Mouse (Mus musculus): ENCODE results near the gene Aftph. TPM values are rescaled to one million over a fixed set of nuclear protein-coding genes. Genes with fewer than 3 reads are reported as not detected.

The Aftph gene
- 24.2 and 26.5 TPM in 2 replicates for polyA plus RNA-seq (2014; fragmentation: Nextera tagmentation; extraction: Ambion mirVana)

- DNase-seq (ENCODE audit: low spot score), result peak; percentile 98
- H3K4me1 ChIP-seq (replicated peaks; ENCODE audit: control insufficient read depth, insufficient read depth, low read length), result no peaks in the 10 kb centered on the region
- no peaks in the 10 kb centered on the region for H3K9me3 ChIP-seq (ENCODE audit: control insufficient read depth, low read length)
- WGBS, result under 1% methylated on average over 77 of the region's 81 CpGs
- H3K27me3 ChIP-seq (replicated peaks; ENCODE audit: control insufficient read depth, insufficient read depth, low read length), result no peaks in the 10 kb centered on the region
- peak within 1 kb of the TSS; percentile 94 for H3K27ac ChIP-seq (ENCODE audit: low read depth, low read length)
- H3K9ac ChIP-seq (ENCODE audit: low read depth, low read length), result peak within 1 kb of the TSS; percentile 92
- H3K4me3 ChIP-seq (ENCODE audit: low read depth, low read length), result peak within 1 kb of the TSS; percentile 98
- ATAC-seq (replicated peaks; ENCODE audit: low FRiP score), result peak; percentile 99
- H3K4me2 ChIP-seq, result peak within 1 kb of the TSS; percentile 85
- H3K36me3 ChIP-seq (ENCODE audit: control insufficient read depth, insufficient read depth, low read length), result no peaks in the 10 kb centered on the region
These were observed at the start of gene Aftph for GRCm38 (mm10) chr11:20741201-20742100. Gene Aftph, minus strand, starts transcription at chr11:20741589.

- H3K27me3 ChIP-seq (replicated peaks; ENCODE audit: control insufficient read depth, insufficient read depth, low read length), result no peaks in the 10 kb centered on the region
- H3K9me3 ChIP-seq (ENCODE audit: control insufficient read depth, low read length), result 0 out of 2 replicates have a peak, but pooled peaks cover 3% of the 10 kb centered on the region
- WGBS, result 65% methylated on average over 1 of the region's 1 CpGs
- H3K9ac ChIP-seq (ENCODE audit: low read depth, low read length), result no peak overlapping the region
- H3K27ac ChIP-seq (ENCODE audit: low read depth, low read length), result no peak overlapping the region
- H3K4me3 ChIP-seq (ENCODE audit: low read depth, low read length), result no peak overlapping the region
- DNase-seq (ENCODE audit: low spot score) (no peak), ATAC-seq (replicated peaks; ENCODE audit: low FRiP score) (no peak)
- H3K36me3 ChIP-seq (ENCODE audit: control insufficient read depth, insufficient read depth, low read length), result no peaks in the 10 kb centered on the region
- no peaks in the 10 kb centered on the region for H3K4me1 ChIP-seq (replicated peaks; ENCODE audit: control insufficient read depth, insufficient read depth, low read length)
- no peak overlapping the region for H3K4me2 ChIP-seq
These were observed 47.6 kb upstream of the Aftph start for GRCm38 (mm10) chr11:20789015-20789414.

- Histone ChIP-seq H3K4me3 (ENCODE audit: low read depth, low read length) (no peak overlapping the region), H3K27ac (ENCODE audit: low read depth, low read length) (no peak overlapping the region), H3K4me2 (no peak overlapping the region), H3K9ac (ENCODE audit: low read depth, low read length) (no peak overlapping the region), H3K36me3 (ENCODE audit: control insufficient read depth, insufficient read depth, low read length) (no peaks in the 10 kb centered on the region), H3K27me3 (replicated peaks; ENCODE audit: control insufficient read depth, insufficient read depth, low read length) (no peaks in the 10 kb centered on the region), H3K9me3 (ENCODE audit: control insufficient read depth, low read length) (0 out of 2 replicates have a peak, but pooled peaks cover 3% of the 10 kb centered on the region), H3K4me1 (replicated peaks; ENCODE audit: control insufficient read depth, insufficient read depth, low read length) (no peaks in the 10 kb centered on the region)
- ATAC-seq (replicated peaks; ENCODE audit: low FRiP score) (no peak), DNase-seq (ENCODE audit: low spot score) (no peak)
- WGBS, result 68% methylated on average over 3 of the region's 3 CpGs
These were observed 46.7 kb upstream of the Aftph start for GRCm38 (mm10) chr11:20788070-20788469.

- Histone ChIP-seq H3K4me3 (ENCODE audit: low read depth, low read length) (no peak overlapping the region), H3K9me3 (ENCODE audit: control insufficient read depth, low read length) (0 out of 2 replicates have a peak, but pooled peaks cover 3% of the 10 kb centered on the region), H3K27ac (ENCODE audit: low read depth, low read length) (no peak overlapping the region), H3K9ac (ENCODE audit: low read depth, low read length) (no peak overlapping the region), H3K27me3 (replicated peaks; ENCODE audit: control insufficient read depth, insufficient read depth, low read length) (no peaks in the 10 kb centered on the region), H3K4me2 (no peak overlapping the region), H3K36me3 (ENCODE audit: control insufficient read depth, insufficient read depth, low read length) (no peaks in the 10 kb centered on the region), H3K4me1 (replicated peaks; ENCODE audit: control insufficient read depth, insufficient read depth, low read length) (no peaks in the 10 kb centered on the region)
- ATAC-seq (replicated peaks; ENCODE audit: low FRiP score) (no peak), DNase-seq (ENCODE audit: low spot score) (peak; percentile 3)
- WGBS, result 70% methylated on average over 2 of the region's 2 CpGs
These were observed 44.8 kb upstream of the Aftph start for GRCm38 (mm10) chr11:20786191-20786590.

GRCm38 (mm10) chr11:20785186-20785585 lies 43.8 kb upstream of the Aftph start:
- H3K4me2 ChIP-seq, result no peak overlapping the region
- no peak for ATAC-seq (replicated peaks; ENCODE audit: low FRiP score)
- WGBS, result 76% methylated on average over 1 of the region's 1 CpGs
- no peak overlapping the region for H3K27ac ChIP-seq (ENCODE audit: low read depth, low read length)
- H3K9ac ChIP-seq (ENCODE audit: low read depth, low read length), result no peak overlapping the region
- 0 out of 2 replicates have a peak, but pooled peaks cover 3% of the 10 kb centered on the region for H3K9me3 ChIP-seq (ENCODE audit: control insufficient read depth, low read length)
- H3K27me3 ChIP-seq (replicated peaks; ENCODE audit: control insufficient read depth, insufficient read depth, low read length), result no peaks in the 10 kb centered on the region
- DNase-seq (ENCODE audit: low spot score), result no peak
- H3K4me3 ChIP-seq (ENCODE audit: low read depth, low read length), result no peak overlapping the region
- no peaks in the 10 kb centered on the region for H3K36me3 ChIP-seq (ENCODE audit: control insufficient read depth, insufficient read depth, low read length)
- no peaks in the 10 kb centered on the region for H3K4me1 ChIP-seq (replicated peaks; ENCODE audit: control insufficient read depth, insufficient read depth, low read length)

- H3K27me3 ChIP-seq (replicated peaks; ENCODE audit: control insufficient read depth, insufficient read depth, low read length), result no peaks in the 10 kb centered on the region
- WGBS, result 80% methylated on average over 6 of the region's 6 CpGs
- no peak overlapping the region for H3K27ac ChIP-seq (ENCODE audit: low read depth, low read length)
- no peak for ATAC-seq (replicated peaks; ENCODE audit: low FRiP score)
- H3K4me1 ChIP-seq (replicated peaks; ENCODE audit: control insufficient read depth, insufficient read depth, low read length), result no peaks in the 10 kb centered on the region
- 0 out of 2 replicates have a peak, but pooled peaks cover 3% of the 10 kb centered on the region for H3K9me3 ChIP-seq (ENCODE audit: control insufficient read depth, low read length)
- H3K9ac ChIP-seq (ENCODE audit: low read depth, low read length), result no peak overlapping the region
- peak; percentile 23 for DNase-seq (ENCODE audit: low spot score)
- no peak overlapping the region for H3K4me2 ChIP-seq
- no peaks in the 10 kb centered on the region for H3K36me3 ChIP-seq (ENCODE audit: control insufficient read depth, insufficient read depth, low read length)
- H3K4me3 ChIP-seq (ENCODE audit: low read depth, low read length), result no peak overlapping the region
These were observed 43.4 kb upstream of the Aftph start for GRCm38 (mm10) chr11:20784776-20785175.

GRCm38 (mm10) chr11:20783467-20783866 lies 42.1 kb upstream of the Aftph start:
- H3K4me1 ChIP-seq (replicated peaks; ENCODE audit: control insufficient read depth, insufficient read depth, low read length), result peaks cover 6% of the 10 kb centered on the region
- H3K9me3 ChIP-seq (ENCODE audit: control insufficient read depth, low read length), result 0 out of 2 replicates have a peak, but pooled peaks cover 3% of the 10 kb centered on the region
- DNase-seq (ENCODE audit: low spot score) (peak; percentile 6), ATAC-seq (replicated peaks; ENCODE audit: low FRiP score) (no peak)
- H3K4me2 ChIP-seq, result no peak overlapping the region
- no peak overlapping the region for H3K9ac ChIP-seq (ENCODE audit: low read depth, low read length)
- no peaks in the 10 kb centered on the region for H3K36me3 ChIP-seq (ENCODE audit: control insufficient read depth, insufficient read depth, low read length)
- no peak overlapping the region for H3K4me3 ChIP-seq (ENCODE audit: low read depth, low read length)
- no peaks in the 10 kb centered on the region for H3K27me3 ChIP-seq (replicated peaks; ENCODE audit: control insufficient read depth, insufficient read depth, low read length)
- H3K27ac ChIP-seq (ENCODE audit: low read depth, low read length), result no peak overlapping the region
- 80% methylated on average over 1 of the region's 1 CpGs for WGBS

GRCm38 (mm10) chr11:20782620-20783019 lies 41.2 kb upstream of the Aftph start:
- DNase-seq (ENCODE audit: low spot score), result no peak
- ATAC-seq (replicated peaks; ENCODE audit: low FRiP score), result no peak
- H3K9ac ChIP-seq (ENCODE audit: low read depth, low read length), result no peak overlapping the region

More at GRCm38 (mm10) chr11:20782620-20783019, 41.2 kb upstream of the Aftph start:
- H3K4me2 ChIP-seq, result no peak overlapping the region
- H3K4me1 ChIP-seq (replicated peaks; ENCODE audit: control insufficient read depth, insufficient read depth, low read length), result peaks cover 10% of the 10 kb centered on the region
- H3K36me3 ChIP-seq (ENCODE audit: control insufficient read depth, insufficient read depth, low read length), result no peaks in the 10 kb centered on the region
- 0 out of 2 replicates have a peak, but pooled peaks cover 3% of the 10 kb centered on the region for H3K9me3 ChIP-seq (ENCODE audit: control insufficient read depth, low read length)
- H3K27me3 ChIP-seq (replicated peaks; ENCODE audit: control insufficient read depth, insufficient read depth, low read length), result no peaks in the 10 kb centered on the region
- no peak overlapping the region for H3K4me3 ChIP-seq (ENCODE audit: low read depth, low read length)
- WGBS, result 59% methylated on average over 2 of the region's 2 CpGs
- no peak overlapping the region for H3K27ac ChIP-seq (ENCODE audit: low read depth, low read length)

Data from liver, embryonic 11.5 days (tissue).